Mouse (Mus musculus) megakaryocyte-erythroid progenitor cell, adult 5-6 weeks (primary cell): ENCODE results near the gene Gm7361. TPM values are rescaled to one million over a fixed set of nuclear protein-coding genes. Genes with fewer than 3 reads are reported as not detected.
"Not testable (repeated sequence)": the region's sequence is repeated elsewhere in the genome, so short reads cannot be mapped to it uniquely, and the experiment has no call there.

Source experiments
- ATAC-seq: replicated peaks from 2 replicates; pipeline ENCODE4 v1.8.0; 2016; ENCODE audit warnings: mild to moderate bottlenecking, inconsistent platforms; ENCODE audit not compliant: severe bottlenecking, poor library complexity, low FRiP score, low TSS enrichment
- total RNA-seq, 2 experiments: library from RNA; stranded (forward) in 1 of 2; stranded (reverse) in 1 of 2; fragments of 200-1000, 215-1000 nt in 1 of 2; fragments of >200 nt in 1 of 2; fragmentation: Nextera tagmentation in 1 of 2; gene quantifications; 2 replicates each; pipeline ENCODE4 v1.2.3; 2014 to 2017

The Gm7361 gene
- not detected in 2 replicates for total RNA-seq (2014; fragmentation: Nextera tagmentation)
- total RNA-seq (2017): not detected in 2 replicates

DNA sequence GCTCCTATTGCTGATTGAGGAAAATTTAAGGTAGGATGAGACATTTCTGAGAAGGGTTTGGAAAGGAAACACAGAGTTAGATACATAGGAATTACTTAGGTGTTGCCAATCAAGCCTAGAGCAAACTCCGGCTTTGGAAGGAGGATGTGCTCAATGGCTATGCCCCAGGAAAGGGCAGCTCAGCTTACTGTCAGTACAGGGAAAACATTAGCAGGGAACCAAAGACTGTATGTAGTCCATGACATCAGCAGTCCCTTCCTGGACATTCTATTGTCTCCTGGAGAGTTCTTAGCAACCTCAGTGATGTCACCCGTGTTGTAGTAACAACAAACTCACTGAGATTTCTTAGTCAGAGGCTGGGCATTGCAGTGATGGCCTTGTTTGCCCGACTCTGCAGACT is at the start of gene Gm7361:
TSS of gene Gm7361 (plus strand) at position 301 of the 400 bp plus-strand sequence.
- not testable (repeated sequence) for ATAC-seq

DNA sequence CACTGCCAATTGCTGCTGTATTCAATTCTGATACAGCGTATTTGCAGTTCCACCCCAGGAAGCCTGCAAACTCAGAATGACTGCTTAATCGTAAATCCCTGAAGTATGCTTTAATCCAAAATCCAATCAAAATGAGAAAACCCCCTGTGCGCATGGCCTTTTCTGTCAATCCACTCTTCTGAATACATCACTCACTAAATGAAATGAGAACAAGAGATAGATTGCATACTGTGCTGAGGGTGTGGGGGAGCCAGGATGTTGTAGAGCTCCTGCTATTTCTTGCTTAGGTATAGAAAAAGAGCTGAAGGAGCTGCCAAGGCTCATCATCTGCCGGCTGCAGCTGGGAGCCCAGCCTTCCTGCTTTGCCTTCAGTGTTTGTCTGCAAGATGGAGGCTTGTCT is 46.5 kb upstream of the Gm7361 start:
- no peak for ATAC-seq

DNA sequence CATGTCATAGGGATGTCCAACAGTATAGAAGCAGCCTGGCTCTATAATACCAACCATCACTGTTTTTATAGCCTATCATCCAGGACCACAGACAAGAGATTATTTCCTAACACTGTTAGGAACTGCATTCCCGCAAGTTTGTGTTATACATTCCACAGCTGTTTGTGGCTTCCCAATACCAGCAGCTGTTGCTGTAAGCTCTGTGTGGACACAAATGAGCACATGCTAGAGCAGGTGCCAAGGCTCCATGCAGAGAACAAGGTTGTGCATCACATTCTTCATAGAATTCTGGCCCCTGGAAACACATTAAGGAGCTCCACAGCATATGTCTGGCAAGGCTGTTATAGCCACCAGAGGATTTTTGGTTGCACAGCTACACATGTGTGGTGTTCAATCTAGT is 35.4 kb upstream of the Gm7361 start:
- ATAC-seq: no peak

DNA sequence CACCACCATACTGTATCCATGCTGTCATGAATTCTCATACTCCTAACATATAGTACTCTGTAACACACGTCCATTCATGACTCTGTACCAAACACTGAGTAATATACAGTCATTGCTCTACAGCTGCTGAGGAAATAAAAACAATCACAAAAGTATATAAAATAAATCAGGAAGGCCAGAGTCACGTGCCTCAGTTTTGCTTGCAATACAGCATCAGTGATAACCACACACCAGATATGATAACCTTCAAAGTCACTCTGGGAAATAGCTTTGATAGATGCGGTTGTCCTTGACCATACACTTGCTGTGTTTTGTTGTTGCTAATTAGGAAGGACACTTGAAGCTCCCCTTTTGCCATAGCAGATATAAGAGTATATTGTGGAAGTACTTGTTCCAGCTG is 9.2 kb downstream of the Gm7361 start:
- not testable (repeated sequence) for ATAC-seq

DNA sequence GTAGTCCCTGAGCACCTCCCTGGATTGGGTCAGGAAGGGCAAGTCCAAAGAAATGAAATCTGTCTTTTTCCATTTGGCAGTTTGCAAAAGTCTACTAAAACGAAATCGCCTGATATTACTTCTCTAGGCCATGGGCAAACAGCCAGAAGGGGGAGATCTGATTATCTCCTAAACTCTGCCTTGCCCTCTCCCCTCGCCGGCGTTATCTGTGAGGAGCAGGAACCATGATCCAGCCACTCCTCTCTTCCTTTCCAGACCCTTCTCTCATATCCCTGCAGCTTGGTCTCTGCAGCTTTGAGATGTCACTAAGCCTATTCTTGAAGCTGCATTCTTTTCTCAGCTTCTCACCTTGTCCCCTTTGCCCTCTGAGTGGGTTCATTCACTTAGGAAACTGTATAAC is 22.9 kb downstream of the Gm7361 start:
- no peak for ATAC-seq

DNA sequence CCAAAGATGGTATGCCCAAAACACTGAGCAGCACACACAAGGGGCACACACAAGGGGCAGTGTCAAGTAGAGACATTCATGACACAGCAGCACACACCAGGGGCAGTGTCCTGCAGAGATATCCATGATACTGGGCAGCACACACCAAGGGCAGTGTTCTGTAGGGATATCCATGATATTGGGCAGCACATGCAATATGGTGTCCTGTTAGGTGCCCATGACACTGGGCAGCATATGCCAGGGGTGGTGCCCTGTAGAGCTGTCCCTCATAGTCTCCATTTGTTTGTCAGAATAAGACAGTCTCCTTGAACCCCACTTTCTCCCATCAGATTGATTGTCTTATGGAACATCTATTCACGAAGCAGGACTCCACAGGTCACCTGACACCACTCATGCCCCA is 24.2 kb downstream of the Gm7361 start:
- no peak for ATAC-seq

DNA sequence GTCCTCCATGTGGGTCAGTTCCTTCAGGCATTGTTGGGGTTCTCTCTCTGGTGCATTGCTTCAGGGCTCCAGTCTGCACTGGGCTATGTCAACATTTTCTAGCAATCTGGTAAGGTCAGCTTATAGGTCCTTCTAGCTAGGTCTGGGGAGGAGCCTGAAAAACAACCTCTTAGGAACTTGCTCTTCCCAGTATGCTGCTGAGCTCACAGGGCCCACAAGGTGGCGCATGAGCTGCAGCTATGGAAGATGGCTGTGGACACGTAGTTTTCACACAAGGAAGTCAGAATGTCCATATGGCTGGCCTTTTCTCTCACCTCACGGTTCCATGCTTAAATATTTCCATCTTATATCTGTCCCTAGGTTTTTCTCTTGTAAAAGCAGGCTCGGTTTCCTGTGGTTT is 24.8 kb downstream of the Gm7361 start:
- no peak for ATAC-seq

DNA sequence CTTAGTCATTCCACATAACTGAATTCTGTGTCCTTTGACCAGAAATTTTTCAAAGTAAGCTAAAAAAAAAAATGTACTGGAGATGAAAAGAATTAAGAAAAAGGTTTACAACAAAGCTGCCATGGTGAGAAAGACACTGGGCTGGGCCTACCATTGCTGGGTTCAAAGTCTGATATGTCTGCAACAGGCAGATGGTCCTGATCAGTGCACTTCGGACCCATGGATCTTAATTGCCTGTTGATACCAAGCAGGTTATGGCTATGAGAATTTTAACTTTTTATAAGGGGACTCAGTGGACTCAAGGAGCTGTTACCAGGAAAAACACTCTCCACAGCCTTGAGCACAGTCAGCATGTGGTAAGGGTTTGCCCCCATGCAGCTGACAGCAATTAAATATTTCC is 25.9 kb downstream of the Gm7361 start:
- no peak for ATAC-seq

GRCm38 (mm10) chr5:26291621-26292020 is 34.1 kb downstream of the Gm7361 start:
- no peak for ATAC-seq

- no peak for ATAC-seq
These were observed 35.8 kb downstream of the Gm7361 start for GRCm38 (mm10) chr5:26293258-26293657.

Other genes starting within 250 kb of the Gm7361 start
- not detected in 2 replicates for gene Gm5862, start 234.8 kb upstream of the Gm7361 start, total RNA-seq (2014; fragmentation: Nextera tagmentation)
- gene Gm5862, start 234.8 kb upstream of the Gm7361 start, total RNA-seq (2017): not detected in 2 replicates
- gene Speer4a, start 218.1 kb upstream of the Gm7361 start, total RNA-seq (2014; fragmentation: Nextera tagmentation): not detected in 2 replicates
- not detected in 2 replicates for gene Speer4a, start 218.1 kb upstream of the Gm7361 start, total RNA-seq (2017)
- not detected in 2 replicates for gene Gm7347, start 199.1 kb upstream of the Gm7361 start, total RNA-seq (2014; fragmentation: Nextera tagmentation)
- not detected in 2 replicates for gene Gm7347, start 199.1 kb upstream of the Gm7361 start, total RNA-seq (2017)
- not detected in 2 replicates for gene Gm10471, start 168.4 kb upstream of the Gm7361 start, total RNA-seq (2014; fragmentation: Nextera tagmentation)
- not detected in 2 replicates for gene Gm10471, start 168.4 kb upstream of the Gm7361 start, total RNA-seq (2017)
- not detected in 2 replicates for gene 5031410I06Rik, start 152.3 kb upstream of the Gm7361 start, total RNA-seq (2014; fragmentation: Nextera tagmentation)
- gene 5031410I06Rik, start 152.3 kb upstream of the Gm7361 start, total RNA-seq (2017): not detected in 2 replicates
- not detected in 2 replicates for gene Gm10220, start 136.3 kb upstream of the Gm7361 start, total RNA-seq (2014; fragmentation: Nextera tagmentation)
- gene Gm10220, start 136.3 kb upstream of the Gm7361 start, total RNA-seq (2017): not detected in 2 replicates